Comparison of ENCODE assay signal across 9 mouse cellular contexts in genomic region chr8:29290386-29290785, GRCm38 (mm10).
A peak's percentile ranks its signal among the peaks of the same experiment; 100 is the strongest.
DNase-seq lines count a peak whose midpoint lies in the region; ATAC-seq and TF ChIP-seq lines count a peak whose summit lies in the region.
"Had no signal": no experiment of that assay in that cellular context is flagged by ENCODE, and none has a peak within 500 bp of the region (broad histone marks: within the 10 kb centered on the region; RNA-seq: fewer than 3 reads in every experiment).

No protein-coding gene starts in this region.

- H3K4me2 ChIP-seq in limb, embryonic 14.5 days (replicated peaks; ENCODE audit: low read depth, low read length, severe bottlenecking) = no peak overlapping the region

- no peak for ATAC-seq in limb, embryonic 14.5 days (ENCODE audit: low FRiP score, low read depth)

- no peak for TF ChIP-seq POLR2A in limb, embryonic 14.5 days (IDR thresholded peaks at IDR 0.05; ENCODE audit: borderline replicate concordance, extremely low read depth, insufficient read depth, insufficient read length)

- H3K9me3 ChIP-seq in E14TG2a.4 (ENCODE audit: low read length) = no peaks in the 10 kb centered on the region
- H3K9me3 ChIP-seq in limb, embryonic 14.5 days (ENCODE audit: control insufficient read depth, low read length) = no peaks in the 10 kb centered on the region

- peak; percentile 22 for TF ChIP-seq CTCF in E14TG2a.4 (conservative IDR thresholded peaks at IDR 0.05; ENCODE audit: low read length)

- H3K9ac ChIP-seq in limb, embryonic 14.5 days (ENCODE audit: low read depth, low read length, severe bottlenecking) = no peak overlapping the region

- DNase-seq in gastrocnemius, postnatal 14 days = peak; percentile 5
- DNase-seq in gastrocnemius, postnatal 36 days = no peak
- DNase-seq in cerebellum, postnatal 25 days = peak; percentile 42 to 62
- peak; percentile 40 to 64 for DNase-seq in frontal cortex, postnatal 36 days (ENCODE audit: low spot score in 2 of 2)
- DNase-seq in limb, embryonic 14.5 days (ENCODE audit: low spot score) = peak; percentile 54
- peak; percentile 19 for DNase-seq in telencephalon, adult 2 months (ENCODE audit: low read depth, low spot score)
- DNase-seq in thymus, postnatal 25 days = no peak

- H3K4me3 ChIP-seq in E14TG2a.4 (replicated peaks; ENCODE audit: low read length) = no peak overlapping the region
- no peak overlapping the region for H3K4me3 ChIP-seq in limb, embryonic 14.5 days (replicated peaks; ENCODE audit: low read length)

- intact Hi-C loops in gastrocnemius, postnatal 14 days (cut with DNase I; ENCODE audit: low total_unique reads) = no loop called here
- intact Hi-C loops in gastrocnemius, postnatal 36 days (cut with DNase I) = no loop called here

- H3K27me3 ChIP-seq in E14TG2a.4 (ENCODE audit: insufficient read depth, low read length) = no peaks in the 10 kb centered on the region
- H3K27me3 ChIP-seq in limb, embryonic 14.5 days (ENCODE audit: control insufficient read depth, insufficient read depth, low read length) = no peaks in the 10 kb centered on the region
- H3K27me3 ChIP-seq: CH12.LX had no signal

- 5% methylated on average over 6 of the region's 6 CpGs for WGBS in limb, embryonic 14.5 days

- no peak overlapping the region for H3K27ac ChIP-seq in limb, embryonic 14.5 days (replicated peaks; ENCODE audit: low read depth, low read length)

- no peaks in the 10 kb centered on the region for H3K4me1 ChIP-seq in E14TG2a.4 (replicated peaks; ENCODE audit: low read depth, low read length)
- H3K4me1 ChIP-seq in limb, embryonic 14.5 days (ENCODE audit: control insufficient read depth, insufficient read depth, low read length) = no peaks in the 10 kb centered on the region

- H3K36me3 ChIP-seq in E14TG2a.4 (ENCODE audit: insufficient read depth, low read length) = no peaks in the 10 kb centered on the region
- H3K36me3 ChIP-seq in limb, embryonic 14.5 days (ENCODE audit: control insufficient read depth, insufficient read depth, low read length) = no peaks in the 10 kb centered on the region

Comparison
In these comparisons a context has a peak if more than half of its experiments do, and no peak if none do; other contexts are left out.
1. DNase-seq: peak in gastrocnemius, postnatal 14 days (single experiment), cerebellum, postnatal 25 days (2 of 2), frontal cortex, postnatal 36 days (2 of 2), limb, embryonic 14.5 days (single experiment) and telencephalon, adult 2 months (single experiment); none in gastrocnemius, postnatal 36 days (0 of 2) and thymus, postnatal 25 days (single experiment).